Mouse (Mus musculus): ENCODE data around the gene Amotl2.
A peak's percentile ranks its signal among the peaks of the same experiment; 100 is the strongest.

Gene Amotl2

DNA sequence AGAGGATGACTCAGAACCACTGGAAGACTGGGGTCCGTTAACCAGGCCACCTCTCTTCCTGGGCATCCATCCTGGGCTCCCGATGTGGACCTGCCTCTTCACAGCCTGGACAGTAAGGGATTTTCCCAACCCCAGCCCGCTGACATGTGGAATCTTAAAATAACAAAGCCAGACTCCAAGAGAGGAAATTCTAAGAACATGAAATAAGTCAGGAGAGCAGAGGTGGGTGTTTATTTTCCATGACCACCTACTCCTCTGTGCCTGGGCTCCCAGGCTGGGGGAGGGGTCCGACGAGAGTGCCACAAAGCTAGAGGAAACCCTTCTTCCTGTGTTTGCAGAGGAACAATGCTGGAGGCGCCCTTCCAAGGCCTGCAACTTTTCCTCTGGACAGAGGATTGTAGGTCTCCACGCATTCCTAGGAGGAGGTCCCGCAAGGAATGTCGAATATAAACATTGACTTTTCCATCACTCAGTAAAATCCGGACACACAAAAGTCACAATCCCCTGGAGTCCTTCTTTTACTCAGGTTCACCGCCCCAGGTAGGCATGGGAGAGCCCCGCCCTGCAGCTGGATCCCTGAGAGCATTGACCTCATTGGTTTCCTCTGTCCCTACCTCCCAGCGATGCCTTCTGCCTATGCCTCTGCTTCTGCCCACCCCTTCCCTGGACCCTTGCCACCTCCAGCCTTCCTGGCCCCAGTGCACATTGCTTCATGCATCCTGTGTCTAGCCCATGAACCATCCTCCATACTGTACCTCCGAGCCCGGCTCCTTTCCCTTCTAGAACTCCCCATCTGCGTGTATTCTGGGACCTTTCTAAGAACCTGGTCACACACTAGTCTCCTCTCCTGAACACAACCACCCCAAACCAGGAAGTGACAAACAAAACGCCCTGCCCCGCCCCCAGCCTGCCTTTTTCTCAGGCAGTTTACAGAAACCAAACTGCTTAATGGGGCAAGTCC lies 61.4 kb downstream of the Amotl2 start:
- no peak for DNase-seq (ENCODE audit: low spot score in 2 of 2)

DNA sequence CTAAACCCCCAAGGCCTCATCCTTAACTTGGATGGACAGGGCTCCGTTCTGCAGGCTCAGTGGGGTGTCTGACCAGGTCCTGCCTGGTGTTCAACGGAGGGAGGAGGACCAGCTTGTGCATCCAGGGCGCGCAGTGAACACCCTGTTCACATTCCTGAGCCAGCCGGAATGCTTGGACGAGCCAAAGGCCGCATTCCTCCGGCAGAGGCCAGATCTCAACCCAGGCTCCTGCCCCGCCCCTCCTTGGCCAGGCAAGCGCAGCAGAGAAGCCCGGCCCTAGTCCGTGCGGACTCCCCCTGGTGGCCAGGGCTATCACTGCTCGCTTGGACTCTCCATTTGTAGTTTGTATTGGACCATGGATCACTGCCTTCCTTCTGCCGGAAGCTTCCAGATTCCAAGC lies 63.0 kb downstream of the Amotl2 start:
- DNase-seq (ENCODE audit: low spot score in 2 of 2) = peak in 1 of 2 experiments; percentile 47
